Mouse (Mus musculus) heart, postnatal 0 days (tissue): ENCODE data around the gene Dlec1. TPM values are rescaled to one million over a fixed set of nuclear protein-coding genes. Genes with fewer than 3 reads are reported as not detected.

Experiments used
- ATAC-seq: fragments of 200-750 bp; cut with Nextera tagmentation; 2 replicates; pipeline ENCODE4 v1.8.0; 2017; ENCODE audit warnings: low read depth, moderate number of reproducible peaks, moderate library complexity; ENCODE audit not compliant: insufficient read depth
- DNase-seq: peaks from one replicate; pipeline ENCODE4 v3.0.0-alpha.2; 2016; ENCODE audit warnings: low spot score
- H3K27ac ChIP-seq: fragments of 300-500 bp; sonication (generic); 2 replicates; pipeline ENCODE4 v1.5.1; 2014; ENCODE audit warnings: low read depth, mild to moderate bottlenecking
- H3K27me3 ChIP-seq: fragments of 300-500 bp; sonication (generic); 2 replicates; pipeline ENCODE4 v1.6.1; 2014; ENCODE audit warnings: low read length, mixed read lengths; ENCODE audit not compliant: control insufficient read depth, insufficient read depth
- H3K36me3 ChIP-seq: fragments of 300-500 bp; sonication (generic); replicated peaks from 2 replicates; pipeline ENCODE4 v1.6.1; 2014; ENCODE audit warnings: low read length, mixed read lengths; ENCODE audit not compliant: control insufficient read depth, insufficient read depth
- H3K4me1 ChIP-seq: fragments of 300-500 bp; sonication (generic); 2 replicates; pipeline ENCODE4 v1.6.1; 2014; ENCODE audit warnings: antibody characterized with exemption; ENCODE audit not compliant: control insufficient read depth, insufficient read depth
- H3K4me2 ChIP-seq: fragments of 300-500 bp; sonication (generic); 2 replicates; pipeline ENCODE4 v1.6.1; 2014; ENCODE audit warnings: low read depth, mild to moderate bottlenecking, low read length, moderate library complexity
- H3K4me3 ChIP-seq: fragments of 300-500 bp; sonication (generic); 2 replicates; pipeline ENCODE4 v1.5.1; 2014; ENCODE audit warnings: low read depth, low read length
- H3K9ac ChIP-seq: fragments of 300-500 bp; sonication (generic); replicated peaks from 2 replicates; pipeline ENCODE4 v1.6.1; 2014; ENCODE audit warnings: low read depth, low read length, mixed read lengths
- H3K9me3 ChIP-seq: fragments of 300-500 bp; sonication (generic); replicated peaks from 2 replicates; pipeline ENCODE4 v1.6.1; 2016; ENCODE audit warnings: low read length; ENCODE audit not compliant: control insufficient read depth
- CTCF ChIP-seq: IDR thresholded peaks from 2 replicates; pipeline ENCODE4 v1.5.1; 2016; ENCODE audit warnings: antibody characterized with exemption, control low read depth, low read depth
- EP300 ChIP-seq: IDR thresholded peaks from 2 replicates; pipeline ENCODE4 v1.6.1; 2016; ENCODE audit warnings: antibody characterized with exemption, low read depth
- WGBS: fragments of 180-500 bp; shearing (Covaris S2); extraction: QIAGEN DNeasy Blood & Tissue Kit; methylation state at CpG from one replicate; pipeline ENCODE4 v1.1.7; 2014; 5-methylcytosine and 5-hydroxymethylcytosine counted together
- polyA plus RNA-seq: library from polyadenylated mRNA; unstranded; fragments of >200 nt; fragmentation: Nextera tagmentation; extraction: Ambion mirVana; gene quantifications from 2 replicates; pipeline ENCODE4 v1.2.1, GENCODE M21; 2015
- total RNA-seq: library from RNA; depleted of rRNA; stranded (reverse); fragments of >200 nt; gene quantifications from 2 replicates; pipeline ENCODE4 v1.2.3, GENCODE M21; 2014; ENCODE audit warnings: low replicate concordance; rRNA removed

The Dlec1 gene
- total and polyA plus RNA-seq, 2 experiments from 2014 or later = 0.15 TPM; not detected in 1

DNA sequence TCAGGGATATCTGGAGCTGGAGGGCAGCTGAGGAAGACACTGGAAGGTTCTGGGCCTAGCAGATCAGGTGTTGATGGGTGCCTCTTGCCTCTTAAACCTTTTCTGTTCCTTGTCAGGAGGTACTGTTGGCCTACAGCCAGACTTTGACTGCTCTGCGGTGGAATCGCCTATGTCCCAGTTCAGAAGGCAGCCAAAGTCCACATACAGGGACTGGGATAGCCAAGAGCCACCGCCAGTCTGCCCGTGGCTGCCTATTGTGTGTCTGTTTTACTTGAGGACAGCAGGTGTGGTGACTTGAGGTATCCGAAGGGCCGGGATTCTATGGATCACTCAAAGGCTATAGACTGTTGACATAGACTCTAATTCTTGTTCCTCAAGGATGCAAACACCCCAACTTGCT, 63.3 kb downstream of the Dlec1 start:
- H3K9me3 ChIP-seq = no peaks in the 10 kb centered on the region
- DNase-seq (no peak), ATAC-seq (no peak)
- H3K9ac ChIP-seq = no peak overlapping the region
- 73% methylated on average over 6 of the region's 6 CpGs for WGBS
- no peaks in the 10 kb centered on the region for H3K36me3 ChIP-seq
- H3K27me3 ChIP-seq = no peaks in the 10 kb centered on the region
- H3K4me3 ChIP-seq = no peak overlapping the region
- TF ChIP-seq CTCF = no peak
- no peak for TF ChIP-seq EP300
- H3K4me2 ChIP-seq = no peak overlapping the region
- H3K27ac ChIP-seq = no peak overlapping the region
- no peaks in the 10 kb centered on the region for H3K4me1 ChIP-seq

- TF ChIP-seq CTCF (no peak), EP300 (no peak)
- Histone ChIP-seq H3K4me1 (no peaks in the 10 kb centered on the region), H3K36me3 (no peaks in the 10 kb centered on the region), H3K4me3 (no peak overlapping the region), H3K27ac (no peak overlapping the region), H3K4me2 (no peak overlapping the region), H3K27me3 (no peaks in the 10 kb centered on the region), H3K9me3 (no peaks in the 10 kb centered on the region), H3K9ac (no peak overlapping the region)
- DNase-seq = no peak
- WGBS = 87% methylated on average over 2 of the region's 2 CpGs
- ATAC-seq = no peak
These were observed 65.3 kb downstream of the Dlec1 start for GRCm38 (mm10) chr9:119167608-119168007.

DNA sequence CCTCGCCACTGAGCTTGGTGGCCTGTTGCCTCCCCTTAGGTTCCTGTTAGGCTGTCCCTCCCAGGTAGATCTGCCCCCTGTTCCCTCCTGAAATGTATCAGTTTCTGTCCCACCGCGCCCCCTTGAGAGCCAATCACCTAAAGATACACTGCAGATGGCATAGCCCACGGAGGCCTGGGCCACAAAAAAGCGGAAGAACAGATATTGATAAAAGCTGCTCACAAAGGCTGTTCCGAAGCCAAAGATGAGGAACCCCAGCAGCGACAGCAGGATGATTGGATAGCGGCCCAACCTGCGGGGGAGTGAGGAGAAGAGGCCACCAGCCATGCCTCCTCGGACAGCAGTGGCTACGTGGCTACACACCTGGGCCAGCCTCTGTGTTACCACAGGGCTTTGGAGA, 77.0 kb downstream of the Dlec1 start:
- Histone ChIP-seq H3K27ac (no peak overlapping the region), H3K4me2 (no peak overlapping the region), H3K4me3 (no peak overlapping the region), H3K36me3 (no peaks in the 10 kb centered on the region), H3K4me1 (no peaks in the 10 kb centered on the region), H3K27me3 (no peaks in the 10 kb centered on the region), H3K9ac (no peak overlapping the region), H3K9me3 (no peaks in the 10 kb centered on the region)
- 76% methylated on average over 11 of the region's 11 CpGs for WGBS
- no peak for DNase-seq
- ATAC-seq = no peak
- TF ChIP-seq CTCF (no peak), EP300 (no peak)

- no peak for DNase-seq
- H3K27ac ChIP-seq = no peak overlapping the region
- ATAC-seq = no peak
These were observed 79.0 kb downstream of the Dlec1 start for GRCm38 (mm10) chr9:119181241-119181728.

DNA sequence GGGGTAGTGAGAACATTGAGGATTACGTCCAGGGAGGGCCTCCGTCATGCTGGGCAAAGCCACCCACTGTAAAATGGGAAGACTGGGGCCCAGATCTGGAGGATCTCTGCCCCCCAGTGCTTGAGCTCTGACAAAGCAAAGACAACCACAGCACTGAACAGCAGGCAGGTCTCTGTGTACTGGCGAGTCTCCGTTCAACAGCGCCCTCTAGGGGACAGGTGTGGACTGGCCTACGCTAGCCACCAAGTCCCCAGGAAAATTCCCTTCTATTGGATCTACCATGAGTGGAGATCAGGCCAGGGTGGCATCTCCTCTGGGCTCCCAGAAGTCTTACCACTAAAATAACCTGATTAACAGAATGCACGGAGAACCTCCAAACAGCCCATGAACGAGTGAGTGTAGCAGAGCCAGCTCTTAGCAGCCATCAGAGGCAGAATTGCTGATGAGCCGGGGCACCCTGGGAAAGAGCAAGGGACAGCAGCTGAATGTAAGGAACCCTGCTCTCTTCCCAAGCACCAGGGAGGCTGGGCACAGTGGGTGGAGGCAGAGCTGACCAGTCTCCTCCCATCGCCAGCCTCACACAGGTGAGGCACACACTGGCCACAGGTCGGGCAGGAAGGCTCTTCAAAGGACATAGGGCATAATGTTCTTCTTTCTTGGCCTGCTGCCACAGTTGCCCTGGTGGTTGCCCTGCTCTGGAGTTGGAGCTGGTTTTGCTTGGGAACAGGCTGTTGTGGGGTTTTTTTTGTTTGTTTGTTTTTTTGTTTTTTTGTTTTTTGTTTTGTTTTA, 90.1 kb downstream of the Dlec1 start:
- Histone ChIP-seq H3K9me3 (no peaks in the 10 kb centered on the region), H3K4me1 (no peaks in the 10 kb centered on the region), H3K27me3 (no peaks in the 10 kb centered on the region), H3K27ac (no peak overlapping the region), H3K9ac (no peak overlapping the region), H3K4me2 (no peak overlapping the region), H3K4me3 (no peak overlapping the region), H3K36me3 (no peaks in the 10 kb centered on the region)
- TF ChIP-seq CTCF (peak; percentile 38), EP300 (no peak)
- WGBS = 36% methylated on average over 11 of the region's 11 CpGs
- ATAC-seq (no peak), DNase-seq (no peak)

More at GRCm38 (mm10) chr9:119181241-119181728, 79.0 kb downstream of the Dlec1 start:
- no peak overlapping the region for H3K4me2 ChIP-seq
- no peak overlapping the region for H3K9ac ChIP-seq
- WGBS = 31% methylated on average over 3 of the region's 3 CpGs
- H3K9me3 ChIP-seq = no peaks in the 10 kb centered on the region
- H3K36me3 ChIP-seq = no peaks in the 10 kb centered on the region
- H3K4me3 ChIP-seq = no peak overlapping the region
- TF ChIP-seq CTCF (no peak), EP300 (no peak)
- no peaks in the 10 kb centered on the region for H3K27me3 ChIP-seq
- no peaks in the 10 kb centered on the region for H3K4me1 ChIP-seq

Other genes starting within 250 kb of the Dlec1 start
- gene Ctdspl, start 176.0 kb upstream of the Dlec1 start, total RNA-seq = 12.6 and 33.7 TPM in 2 replicates
- gene Ctdspl, start 176.0 kb upstream of the Dlec1 start, polyA plus RNA-seq = 4.3 TPM in 2 replicates
- 4.8 and 12.6 TPM in 2 replicates for gene Vill, start 49.7 kb upstream of the Dlec1 start, total RNA-seq
- gene Vill, start 49.7 kb upstream of the Dlec1 start, polyA plus RNA-seq = 3.8 and 4.4 TPM in 2 replicates
- 21.1 and 27.1 TPM in 2 replicates for gene Plcd1, start 9.0 kb upstream of the Dlec1 start, total RNA-seq
- 12.9 and 14.6 TPM in 2 replicates for gene Plcd1, start 9.0 kb upstream of the Dlec1 start, polyA plus RNA-seq
- gene Acaa1b, start 54.6 kb downstream of the Dlec1 start, total RNA-seq = 0.27 TPM in 1 of 2 replicates, not detected in the other
- gene Acaa1b, start 54.6 kb downstream of the Dlec1 start, polyA plus RNA-seq = 0.15 and 0.30 TPM in 2 replicates
- not detected in 2 replicates for gene Gm47289, start 56.7 kb downstream of the Dlec1 start, total RNA-seq
- gene Gm47289, start 56.7 kb downstream of the Dlec1 start, polyA plus RNA-seq = not detected in 2 replicates
- gene Slc22a13, start 106.6 kb downstream of the Dlec1 start, total RNA-seq = not detected in 2 replicates
- not detected in 2 replicates for gene Slc22a13, start 106.6 kb downstream of the Dlec1 start, polyA plus RNA-seq
- 28.1 and 28.8 TPM in 2 replicates for gene Oxsr1, start 219.9 kb downstream of the Dlec1 start, total RNA-seq
- 6.4 and 6.7 TPM in 2 replicates for gene Oxsr1, start 219.9 kb downstream of the Dlec1 start, polyA plus RNA-seq
- 179 and 206 TPM in 2 replicates for gene Acaa1a, start 237.2 kb downstream of the Dlec1 start, total RNA-seq
- 89.1 and 89.8 TPM in 2 replicates for gene Acaa1a, start 237.2 kb downstream of the Dlec1 start, polyA plus RNA-seq
- 9.7 and 14.3 TPM in 2 replicates for gene Myd88, start 238.9 kb downstream of the Dlec1 start, total RNA-seq
- 15.8 and 17.0 TPM in 2 replicates for gene Myd88, start 238.9 kb downstream of the Dlec1 start, polyA plus RNA-seq